Comparison of ENCODE assay signal across 7 mouse cellular contexts in genomic region chr5:144358592-144358917, GRCm38 (mm10). TPM values are rescaled to one million over a fixed set of nuclear protein-coding genes. Genes with fewer than 3 reads are reported as not detected.
DNase-seq lines count a peak whose midpoint lies in the region; ATAC-seq lines count a peak whose summit lies in the region.

No protein-coding gene starts in this region.

- no peak overlapping the region for H3K27ac ChIP-seq in forebrain, embryonic 13.5 days
- peak overlapping the region; percentile 82 for H3K27ac ChIP-seq in limb, embryonic 15.5 days
- peak overlapping the region; percentile 29; the same call in 1 of the 2 replicates for H3K27ac ChIP-seq in stomach, embryonic 16.5 days (ENCODE audit: low read length)

- H3K9me3 ChIP-seq in megakaryocyte, embryonic 14.5 days: no peaks in the 10 kb centered on the region
- H3K9me3 ChIP-seq in forebrain, embryonic 13.5 days (replicated peaks): no peaks in the 10 kb centered on the region
- no peaks in the 10 kb centered on the region for H3K9me3 ChIP-seq in limb, embryonic 15.5 days
- no peaks in the 10 kb centered on the region for H3K9me3 ChIP-seq in stomach, embryonic 16.5 days (replicated peaks; ENCODE audit: control insufficient read depth, low read length)

- no peak overlapping the region; the same call in 1 of the 2 replicates for H3K9ac ChIP-seq in forebrain, embryonic 13.5 days
- peak overlapping the region; percentile 45; the same call in 1 of the 2 replicates for H3K9ac ChIP-seq in limb, embryonic 15.5 days
- H3K9ac ChIP-seq in stomach, embryonic 16.5 days (ENCODE audit: low read length): peak overlapping the region; percentile 49

- H3K36me3 ChIP-seq in megakaryocyte, embryonic 14.5 days (replicated peaks; ENCODE audit: low read length): no peaks in the 10 kb centered on the region
- H3K36me3 ChIP-seq in forebrain, embryonic 13.5 days (ENCODE audit: poor library complexity, severe bottlenecking): no peaks in the 10 kb centered on the region
- H3K36me3 ChIP-seq in limb, embryonic 15.5 days: no peaks in the 10 kb centered on the region
- no peaks in the 10 kb centered on the region for H3K36me3 ChIP-seq in stomach, embryonic 16.5 days (ENCODE audit: control insufficient read depth, insufficient read depth, low read length)

- DNase-seq in cerebellum, postnatal 36 days: no peak
- DNase-seq in natural killer cell, adult 2 months (ENCODE audit: low spot score in 2 of 2): no peak

- peak overlapping the region; percentile 94 for H3K4me3 ChIP-seq in megakaryocyte, embryonic 14.5 days (replicated peaks)
- peak overlapping the region; percentile 52 for H3K4me3 ChIP-seq in forebrain, embryonic 13.5 days
- peak overlapping the region; percentile 67 for H3K4me3 ChIP-seq in limb, embryonic 15.5 days
- peak overlapping the region; percentile 77 for H3K4me3 ChIP-seq in stomach, embryonic 16.5 days (replicated peaks; ENCODE audit: low read length)

- WGBS in forebrain, embryonic 13.5 days: 7% methylated on average over 10 of the region's 10 CpGs
- 7% methylated on average over 10 of the region's 10 CpGs for WGBS in limb, embryonic 15.5 days
- WGBS in stomach, embryonic 16.5 days: 6% methylated on average over 10 of the region's 10 CpGs

- peaks cover 16% of the 10 kb centered on the region for H3K4me1 ChIP-seq in megakaryocyte, embryonic 14.5 days
- peaks cover 21% of the 10 kb centered on the region for H3K4me1 ChIP-seq in forebrain, embryonic 13.5 days
- peaks cover 13% of the 10 kb centered on the region for H3K4me1 ChIP-seq in limb, embryonic 15.5 days
- H3K4me1 ChIP-seq in stomach, embryonic 16.5 days (ENCODE audit: control insufficient read depth, insufficient read depth, low read length): no peaks in the 10 kb centered on the region

- no peak for ATAC-seq in megakaryocyte, adult 5-6 weeks (ENCODE audit: poor library complexity, severe bottlenecking)
- no peak for ATAC-seq in forebrain, embryonic 13.5 days
- ATAC-seq in limb, embryonic 15.5 days (ENCODE audit: insufficient number of reproducible peaks, low FRiP score, low TSS enrichment, low read depth): no peak
- no peak for ATAC-seq in stomach, embryonic 16.5 days (ENCODE audit: insufficient read depth, low FRiP score)

- H3K27me3 ChIP-seq in megakaryocyte, embryonic 14.5 days (replicated peaks): peaks cover 45% of the 10 kb centered on the region
- peaks cover 39% of the 10 kb centered on the region for H3K27me3 ChIP-seq in forebrain, embryonic 13.5 days
- no peaks in the 10 kb centered on the region for H3K27me3 ChIP-seq in limb, embryonic 15.5 days
- no peaks in the 10 kb centered on the region for H3K27me3 ChIP-seq in stomach, embryonic 16.5 days (ENCODE audit: control insufficient read depth, insufficient read depth, low read length)

- peak overlapping the region; percentile 90 for H3K4me2 ChIP-seq in forebrain, embryonic 13.5 days
- H3K4me2 ChIP-seq in limb, embryonic 15.5 days: peak overlapping the region; percentile 93
- H3K4me2 ChIP-seq in stomach, embryonic 16.5 days (ENCODE audit: low read depth, low read length): peak overlapping the region; percentile 87

RNA-seq across cellular contexts. Expression of gene Baiap2l1, which starts 0.6 kb away (rescaled TPM):
- not detected in 2 replicates for polyA plus RNA-seq in megakaryocyte, embryonic 14.5 days (2012; ENCODE audit: insufficient read depth, low replicate concordance)
- not detected in 2 replicates for total RNA-seq in megakaryocyte, adult 5-6 weeks (2015)
- total RNA-seq in megakaryocyte, adult 5-6 weeks (2017): not detected in 2 replicates
- 1.3 and 1.7 TPM in 2 replicates for polyA plus RNA-seq in forebrain, embryonic 13.5 days (2015; fragmentation: Nextera tagmentation; extraction: Ambion mirVana)
- polyA plus RNA-seq in limb, embryonic 15.5 days (2015; fragmentation: Nextera tagmentation; extraction: Ambion mirVana): 12.7 and 13.6 TPM in 2 replicates
- 19.3 and 22.6 TPM in 2 replicates for polyA plus RNA-seq in stomach, embryonic 16.5 days (2015; fragmentation: Nextera tagmentation; extraction: Ambion mirVana)
